Mouse (Mus musculus) testis, postnatal 14 days (tissue): ENCODE results near the gene Ccdc191.

Experiments used
- DNase-seq: peaks from one replicate; pipeline ENCODE4 v3.0.0; 2021; ENCODE audit warnings: low spot score

Gene Ccdc191

DNA sequence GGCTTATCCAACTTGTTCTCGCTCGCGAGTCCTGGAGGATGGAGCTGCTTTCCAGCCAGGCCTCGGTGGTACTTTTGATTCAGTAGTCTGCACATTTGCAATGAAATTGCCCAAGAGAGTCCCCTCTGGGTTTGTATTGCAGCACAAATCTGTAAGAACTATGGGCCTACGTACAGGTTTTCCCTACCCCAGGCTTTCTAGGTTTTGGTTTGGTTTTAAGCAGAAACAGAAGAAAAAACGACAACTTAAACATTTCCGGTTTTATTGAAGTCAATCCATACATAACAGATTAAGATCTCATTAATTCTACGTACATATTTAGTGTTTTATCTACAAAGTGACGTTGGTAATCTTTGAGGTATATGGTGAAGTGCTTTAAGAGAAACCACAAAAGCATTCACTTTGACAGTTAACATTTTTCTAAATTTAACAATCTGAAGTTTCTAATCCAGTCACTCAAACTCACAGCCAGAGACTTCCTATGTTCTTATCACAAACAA is 90.6 kb downstream of the Ccdc191 start:
- no peak for DNase-seq

DNA sequence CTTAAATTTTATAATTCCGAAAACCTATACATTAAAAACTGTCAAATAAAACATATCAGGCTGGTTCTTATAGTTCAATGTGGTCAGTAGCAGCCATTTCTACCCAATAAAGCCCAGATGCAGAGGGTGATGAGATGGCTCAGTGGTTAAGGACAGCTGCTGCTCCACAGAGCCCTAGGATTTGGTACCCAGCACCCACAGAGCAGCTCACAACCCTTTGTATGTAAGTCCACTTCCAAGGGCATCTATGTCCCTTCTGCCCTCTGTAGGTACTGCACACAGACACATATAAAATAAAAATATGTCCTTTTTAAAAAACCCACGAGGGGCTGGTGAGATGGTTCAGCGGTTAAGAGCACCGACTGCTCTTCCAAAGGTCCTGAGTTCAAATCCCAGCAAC is 96.7 kb downstream of the Ccdc191 start:
- DNase-seq = no peak

DNA sequence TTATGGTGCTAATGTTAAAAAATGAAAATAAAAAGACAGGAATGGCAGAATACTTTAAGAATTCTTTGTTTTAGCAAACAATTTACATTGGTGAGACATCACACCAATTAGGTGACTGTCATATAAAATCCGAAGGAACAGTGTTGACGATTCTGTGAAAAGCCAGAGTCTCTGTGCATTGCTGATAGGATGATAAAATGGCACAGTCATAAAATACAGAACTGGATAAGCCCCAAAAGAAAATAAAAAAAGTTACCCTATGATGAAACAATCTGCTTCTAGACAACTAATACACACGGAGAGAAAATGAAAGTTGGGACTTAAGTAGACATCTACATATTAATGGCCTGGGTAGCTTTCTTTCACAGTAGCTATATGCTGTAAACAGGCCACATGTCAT is 105.0 kb downstream of the Ccdc191 start:
- no peak for DNase-seq

DNA sequence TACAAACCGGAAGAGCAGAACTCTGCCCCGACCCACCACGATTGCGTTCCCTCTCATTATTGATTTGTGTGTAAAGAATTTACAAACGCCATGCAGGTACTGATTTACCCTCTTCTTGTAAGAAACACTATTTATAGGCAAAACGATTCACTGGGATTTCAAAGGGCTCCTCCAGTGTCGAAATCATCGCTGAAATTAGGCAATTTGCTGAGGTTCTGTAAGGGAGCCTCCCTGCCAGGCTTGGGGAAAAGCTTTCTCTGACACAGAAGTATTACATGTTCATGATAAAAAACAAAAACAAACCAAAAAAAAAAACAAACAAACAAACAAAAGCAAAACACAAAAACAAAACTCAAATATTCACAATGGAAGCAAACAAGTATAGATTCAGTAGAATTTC is 109.5 kb downstream of the Ccdc191 start:
- DNase-seq = no peak

DNA sequence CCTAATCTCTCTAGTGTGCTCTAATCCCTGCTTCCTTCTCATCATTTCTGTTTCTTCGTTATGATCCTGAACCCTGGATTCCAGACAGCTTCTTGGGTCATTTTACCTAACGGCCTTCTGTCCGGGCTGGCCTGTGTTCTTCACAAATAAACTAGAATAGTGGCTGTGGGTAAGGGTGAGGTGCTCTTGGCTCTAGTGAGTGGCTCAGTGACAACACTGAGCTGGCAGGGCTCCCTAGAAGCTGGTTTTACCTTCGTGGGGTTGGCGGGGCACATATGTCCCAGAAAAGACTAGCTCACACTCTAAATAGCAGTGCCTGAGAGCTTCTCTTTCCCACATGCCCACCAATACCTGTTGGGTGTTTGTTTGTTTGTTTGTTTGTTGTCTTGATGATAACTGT is 109.9 kb downstream of the Ccdc191 start:
- DNase-seq = no peak

DNA sequence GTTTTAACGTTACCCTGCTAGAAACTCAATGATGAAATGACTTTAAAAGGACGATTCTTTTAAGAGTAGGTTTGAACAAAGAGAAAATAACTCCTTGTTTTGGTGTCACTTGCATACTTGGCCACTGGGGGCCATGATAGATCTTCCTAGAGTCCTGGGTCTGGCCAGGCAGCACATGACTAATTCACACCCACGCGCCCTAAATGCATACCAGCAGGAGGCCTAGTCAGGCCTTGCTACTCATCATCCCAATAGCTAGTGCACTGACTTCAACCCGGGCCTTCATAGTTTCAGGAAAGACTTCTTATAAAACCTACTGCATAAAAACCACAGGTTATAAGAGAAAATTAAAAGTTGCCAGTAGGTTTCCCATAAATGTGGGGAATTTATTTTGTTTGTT is 112.5 kb downstream of the Ccdc191 start:
- no peak for DNase-seq

DNA sequence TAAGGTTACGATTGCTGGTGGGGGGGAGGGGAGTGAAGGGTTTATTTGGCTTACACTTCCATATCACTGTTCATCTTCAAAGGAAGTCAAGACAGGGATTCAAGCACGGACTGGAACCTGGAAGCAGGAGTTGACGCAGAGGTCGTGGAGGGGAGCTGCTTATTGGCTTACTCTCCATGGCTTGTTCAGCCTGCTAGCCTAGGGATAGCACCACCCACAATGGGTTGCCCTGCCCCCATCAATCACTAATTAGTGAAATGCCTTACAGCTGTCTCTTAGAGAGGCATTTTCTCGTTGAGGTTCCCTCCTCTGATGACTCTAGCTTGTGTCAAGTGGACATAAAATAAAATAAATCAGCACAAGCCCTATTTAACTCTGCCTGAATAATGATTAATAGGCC is 121.4 kb downstream of the Ccdc191 start:
- DNase-seq = no peak
